Mouse (Mus musculus) MEL (cell line): ENCODE measurements around the gene Gm8922.
"Not testable (repeated sequence)": the region's sequence is repeated elsewhere in the genome, so short reads cannot be mapped to it uniquely, and the experiment has no call there.

Experiments
- EP300 ChIP-seq, 2 experiments: IDR thresholded peaks; 2 replicates each; pipeline ENCODE4 v1.6.1; 2011; ENCODE audit warnings: improper control_type of control experiment in 2 of 2, low read length in 2 of 2, low read depth in 1 of 2, mild to moderate bottlenecking in 1 of 2
- MXI1 ChIP-seq: IDR thresholded peaks from 2 replicates; pipeline ENCODE4 v1.6.1; 2011; ENCODE audit warnings: mild to moderate bottlenecking, low read depth, low read length, improper control_type of control experiment
- POLR2A ChIP-seq, 2 experiments: IDR thresholded peaks; 2 replicates each; pipeline ENCODE4 v1.6.1; 2011 to 2012; ENCODE audit warnings: low read length in 2 of 2, mild to moderate bottlenecking in 2 of 2, control low read depth in 1 of 2, improper control_type of control experiment in 1 of 2, low read depth in 1 of 2, moderate library complexity in 1 of 2; ENCODE audit not compliant: control insufficient read depth in 1 of 2, insufficient read depth in 1 of 2, poor library complexity in 1 of 2
- SIN3A ChIP-seq: IDR thresholded peaks from 2 replicates; pipeline ENCODE4 v1.6.1; 2012; ENCODE audit warnings: low read length, improper control_type of control experiment, inconsistent platforms
- TAL1 ChIP-seq: IDR thresholded peaks from 2 replicates; pipeline ENCODE4 v1.6.1; 2012; ENCODE audit warnings: mild to moderate bottlenecking, inconsistent platforms, low read length, moderate library complexity, mixed read lengths

- not testable (repeated sequence) for TF ChIP-seq TAL1; POLR2A (IDR thresholded peaks at IDR 0.05; ENCODE audit: control insufficient read depth in 1 of 2, insufficient read depth in 1 of 2, low read depth in 1 of 2, low read length in 2 of 2, poor library complexity in 1 of 2); EP300 (IDR thresholded peaks at IDR 0.05; ENCODE audit: low read depth in 1 of 2, low read length in 2 of 2); MXI1; SIN3A
Observed at GRCm38 (mm10) chr5:11681659-11682058, at the start of gene Gm8922.
